Mouse (Mus musculus): ENCODE measurements around the gene Ern2. TPM values are rescaled to one million over a fixed set of nuclear protein-coding genes. Genes with fewer than 3 reads are reported as not detected.

The Ern2 gene
- polyA plus RNA-seq, 1 experiment from 2014 or later: 0.97 TPM

Other genes starting within 250 kb of the Ern2 start
- gene Cog7, start 204.5 kb downstream of the Ern2 start, polyA plus RNA-seq (2015; fragmentation: Nextera tagmentation; extraction: Ambion mirVana): 22.5 and 23.0 TPM in 2 replicates
- 54.9 and 57.3 TPM in 2 replicates for gene Gga2, start 165.0 kb downstream of the Ern2 start, polyA plus RNA-seq (2015; fragmentation: Nextera tagmentation; extraction: Ambion mirVana)
- gene Ubfd1, start 119.0 kb downstream of the Ern2 start, polyA plus RNA-seq (2015; fragmentation: Nextera tagmentation; extraction: Ambion mirVana): 72.1 and 72.4 TPM in 2 replicates
- gene Ears2, start 118.9 kb downstream of the Ern2 start, polyA plus RNA-seq (2015; fragmentation: Nextera tagmentation; extraction: Ambion mirVana): 10.2 and 10.4 TPM in 2 replicates
- 626 and 638 TPM in 2 replicates for gene Ndufab1, start 84.3 kb downstream of the Ern2 start, polyA plus RNA-seq (2015; fragmentation: Nextera tagmentation; extraction: Ambion mirVana)
- gene Palb2, start 53.2 kb downstream of the Ern2 start, polyA plus RNA-seq (2015; fragmentation: Nextera tagmentation; extraction: Ambion mirVana): 5.7 and 8.7 TPM in 2 replicates
- gene Dctn5, start 53.2 kb downstream of the Ern2 start, polyA plus RNA-seq (2015; fragmentation: Nextera tagmentation; extraction: Ambion mirVana): 162 TPM in 2 replicates
- gene Plk1, start 26.8 kb downstream of the Ern2 start, polyA plus RNA-seq (2015; fragmentation: Nextera tagmentation; extraction: Ambion mirVana): 27.1 and 32.8 TPM in 2 replicates
- gene Chp2, start 33.3 kb upstream of the Ern2 start, polyA plus RNA-seq (2015; fragmentation: Nextera tagmentation; extraction: Ambion mirVana): 1.2 and 1.4 TPM in 2 replicates
- 58.1 and 62.7 TPM in 2 replicates for gene Prkcb, start 102.5 kb upstream of the Ern2 start, polyA plus RNA-seq (2015; fragmentation: Nextera tagmentation; extraction: Ambion mirVana)

All from hindbrain, embryonic 13.5 days (tissue).